Mouse (Mus musculus): Measurements from ENCODE around the gene Kidins220. TPM values are rescaled to one million over a fixed set of nuclear protein-coding genes. Genes with fewer than 3 reads are reported as not detected.

Gene Kidins220
- polyA plus RNA-seq, 1 experiment from 2014 or later: 89.0 TPM

DNA sequence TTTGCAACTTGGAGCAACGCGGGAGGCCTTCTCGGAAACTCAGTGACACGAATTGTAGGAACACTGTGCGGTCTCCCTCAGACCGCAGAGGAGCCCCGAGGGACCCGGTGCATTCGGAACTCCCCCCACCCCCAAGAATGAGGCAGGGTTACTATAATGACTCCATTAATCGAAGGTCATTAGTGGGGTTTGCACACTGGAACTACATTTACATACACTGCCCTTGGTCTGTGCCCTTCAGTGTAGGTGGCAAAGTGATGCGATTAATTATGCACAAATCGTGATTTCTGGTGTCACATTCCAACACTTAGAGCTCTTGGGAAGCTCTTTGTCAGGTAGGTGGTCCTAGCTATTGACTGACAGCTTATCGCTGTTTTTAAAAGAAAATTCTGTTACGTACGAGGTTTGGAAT is 121.9 kb downstream of the Kidins220 start:
- H3K4me1 ChIP-seq: peaks cover 57% of the 10 kb centered on the region

DNA sequence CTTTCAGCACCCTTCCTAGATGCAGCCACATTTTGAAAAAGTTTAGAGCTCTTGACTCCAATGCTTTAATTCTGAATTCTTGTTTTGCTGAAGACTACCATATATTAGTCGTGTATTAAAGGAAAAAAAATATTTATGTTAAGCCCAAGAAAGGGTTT is 122.2 kb downstream of the Kidins220 start, which contains the start of gene Id2:
Gene Id2, minus strand, starts transcription at position 89 of the 158 bp plus-strand sequence.
- no peaks in the 10 kb centered on the region for H3K36me3 ChIP-seq
- peak within 1 kb of the TSS; percentile 94 for H3K4me2 ChIP-seq (replicated peaks)
- no peaks in the 10 kb centered on the region for H3K9me3 ChIP-seq
- peaks cover 55% of the 10 kb centered on the region for H3K4me1 ChIP-seq
- H3K4me3 ChIP-seq: peak within 1 kb of the TSS; percentile 79
- 0% methylated on average over 1 of the region's 1 CpGs for WGBS
- peak within 1 kb of the TSS; percentile 93 for H3K27ac ChIP-seq (replicated peaks)
- H3K27me3 ChIP-seq: 0 out of 2 replicates have a peak, but pooled peaks cover 6% of the 10 kb centered on the region
- ATAC-seq (ENCODE audit: low FRiP score, low read depth): no peak
- H3K9ac ChIP-seq (replicated peaks): peak within 1 kb of the TSS; percentile 73

More for the DNA sequence above, 121.9 kb downstream of the Kidins220 start:
- WGBS: under 1% methylated on average over 15 of the region's 15 CpGs
- Histone ChIP-seq H3K9ac (replicated peaks) (peak overlapping the region; percentile 54), H3K27me3 (0 out of 2 replicates have a peak, but pooled peaks cover 6% of the 10 kb centered on the region), H3K9me3 (no peaks in the 10 kb centered on the region), H3K27ac (replicated peaks) (peak overlapping the region; percentile 93), H3K36me3 (no peaks in the 10 kb centered on the region), H3K4me3 (peak overlapping the region; percentile 79), H3K4me2 (replicated peaks) (peak overlapping the region; percentile 94)
- no peak for ATAC-seq (ENCODE audit: low FRiP score, low read depth)

DNA sequence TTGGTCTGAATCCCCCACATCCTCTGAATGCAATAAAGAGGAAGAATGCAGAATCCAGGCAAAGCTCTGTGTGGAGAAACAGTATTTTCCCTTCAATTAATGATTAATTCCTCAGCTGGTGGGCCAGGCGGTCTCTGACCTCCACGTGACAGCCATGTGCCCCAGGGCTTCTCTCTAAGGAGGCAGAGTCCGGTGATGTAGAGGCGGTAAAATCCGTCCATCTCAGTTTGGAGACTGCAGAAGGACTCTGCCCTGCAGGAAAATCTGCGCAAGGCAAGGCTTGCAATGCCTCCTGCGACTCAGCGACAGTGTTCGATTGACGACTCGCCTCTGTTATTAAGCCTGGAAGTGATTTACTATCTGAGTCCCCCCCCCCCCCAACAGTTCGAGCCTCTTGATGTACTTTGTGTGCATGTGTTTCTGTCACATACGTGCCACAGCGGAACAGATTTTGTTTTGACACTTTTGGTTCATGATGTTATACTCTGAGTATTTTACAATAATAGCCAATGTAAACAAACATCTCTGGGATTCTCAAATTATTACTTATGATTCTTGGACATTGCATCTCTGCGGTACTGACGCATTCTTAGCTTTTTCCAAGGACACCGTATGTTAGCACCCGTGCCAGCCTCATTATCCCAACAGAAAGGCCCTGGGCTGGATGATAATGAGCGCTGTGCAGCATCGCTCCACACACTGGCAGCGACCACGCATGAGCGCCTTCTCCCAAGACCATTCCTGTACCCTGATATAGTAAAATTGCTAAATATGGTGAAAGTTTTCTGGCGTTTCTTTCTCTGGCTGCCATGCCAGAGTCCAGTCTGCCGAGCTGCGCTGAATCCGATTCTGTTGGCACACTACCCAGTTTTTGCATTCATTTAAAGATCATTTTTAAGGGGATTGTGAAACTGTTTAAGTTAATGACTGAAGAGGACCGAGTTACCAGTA is 122.8 kb downstream of the Kidins220 start:
- H3K36me3 ChIP-seq: no peaks in the 10 kb centered on the region
- peak overlapping the region; percentile 73; the same call in 1 of the 2 replicates for H3K9ac ChIP-seq (replicated peaks)
- 1% methylated on average over 28 of the region's 28 CpGs for WGBS
- H3K27me3 ChIP-seq: 0 out of 2 replicates have a peak, but pooled peaks cover 6% of the 10 kb centered on the region
- peak overlapping the region; percentile 94 for H3K4me2 ChIP-seq (replicated peaks)
- peak overlapping the region; percentile 93 for H3K27ac ChIP-seq (replicated peaks)
- peak overlapping the region; percentile 79 for H3K4me3 ChIP-seq
- H3K4me1 ChIP-seq: peaks cover 53% of the 10 kb centered on the region
- no peaks in the 10 kb centered on the region for H3K9me3 ChIP-seq
- ATAC-seq (ENCODE audit: low FRiP score, low read depth): no peak

- H3K27me3 ChIP-seq: 0 out of 2 replicates have a peak, but pooled peaks cover 4% of the 10 kb centered on the region
- peaks cover 47% of the 10 kb centered on the region for H3K4me1 ChIP-seq
- H3K9me3 ChIP-seq: no peaks in the 10 kb centered on the region
- WGBS: 1% methylated on average over 9 of the region's 10 CpGs
- H3K9ac ChIP-seq (replicated peaks): peak overlapping the region; percentile 73
- H3K36me3 ChIP-seq: no peaks in the 10 kb centered on the region
- ATAC-seq (ENCODE audit: low FRiP score, low read depth): no peak
- peak overlapping the region; percentile 94 for H3K4me2 ChIP-seq (replicated peaks)
- peak overlapping the region; percentile 79 for H3K4me3 ChIP-seq
- peak overlapping the region; percentile 93 for H3K27ac ChIP-seq (replicated peaks)
Observed at GRCm38 (mm10) chr12:25098161-25098550, 123.4 kb downstream of the Kidins220 start.

DNA sequence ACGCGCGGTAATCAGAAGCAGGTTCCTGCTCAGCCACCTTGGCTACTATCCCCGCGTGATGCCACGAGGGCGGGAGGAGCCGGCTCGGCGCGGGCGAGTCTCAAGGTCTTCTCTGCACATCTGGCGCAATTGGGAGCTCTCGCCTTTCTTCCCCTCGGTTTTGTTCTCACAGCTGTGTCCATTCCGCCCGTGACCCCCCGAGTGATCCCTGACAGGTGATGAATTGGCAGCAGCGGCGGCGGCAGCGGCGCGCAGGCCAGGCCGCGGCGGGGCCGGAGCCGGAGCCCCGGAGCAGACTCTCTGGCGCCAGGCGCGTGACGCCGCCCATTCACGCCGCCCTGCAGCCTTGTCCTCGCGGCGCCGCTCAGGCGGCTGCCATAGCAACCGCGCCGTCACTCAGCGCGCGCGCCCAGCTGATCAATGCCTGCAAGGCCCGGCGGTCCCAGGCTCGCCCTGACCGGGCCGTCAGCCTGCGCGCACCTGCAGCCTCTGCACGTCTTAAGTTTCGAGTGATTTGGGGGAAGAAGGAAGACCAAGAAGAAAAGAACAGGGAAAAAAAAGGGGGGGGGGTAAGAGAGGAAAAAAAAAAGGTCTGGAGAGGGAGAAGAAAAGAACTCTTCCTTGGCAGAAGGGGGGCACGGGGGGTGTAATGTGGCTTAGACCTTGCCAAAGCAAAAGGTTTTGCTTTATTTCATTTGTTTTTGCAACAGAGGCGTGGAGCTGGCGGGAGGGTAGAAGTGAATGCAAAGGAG is 124.0 kb downstream of the Kidins220 start:
- Histone ChIP-seq H3K9me3 (no peaks in the 10 kb centered on the region), H3K4me2 (replicated peaks) (peak overlapping the region; percentile 94), H3K27me3 (peaks cover 4% of the 10 kb centered on the region; the same call in 1 of the 2 replicates), H3K4me3 (peak overlapping the region; percentile 79), H3K9ac (replicated peaks) (peak overlapping the region; percentile 73), H3K36me3 (no peaks in the 10 kb centered on the region), H3K4me1 (peaks cover 42% of the 10 kb centered on the region), H3K27ac (replicated peaks) (peak overlapping the region; percentile 93)
- WGBS: under 1% methylated on average over 61 of the region's 61 CpGs
- peak; percentile 80 for ATAC-seq (ENCODE audit: low FRiP score, low read depth)

GRCm38 (mm10) chr12:25099313-25099562 is 124.5 kb downstream of the Kidins220 start:
- ATAC-seq (ENCODE audit: low FRiP score, low read depth): peak; percentile 29; the same call in 1 of the 2 replicates
- peak overlapping the region; percentile 94 for H3K4me2 ChIP-seq (replicated peaks)
- H3K9me3 ChIP-seq: no peaks in the 10 kb centered on the region
- 1% methylated on average over 9 of the region's 9 CpGs for WGBS
- peaks cover 42% of the 10 kb centered on the region for H3K4me1 ChIP-seq
- H3K27ac ChIP-seq (replicated peaks): peak overlapping the region; percentile 93
- H3K36me3 ChIP-seq: no peaks in the 10 kb centered on the region
- peaks cover 6% of the 10 kb centered on the region; the same call in 1 of the 2 replicates for H3K27me3 ChIP-seq
- peak overlapping the region; percentile 79 for H3K4me3 ChIP-seq
- peak overlapping the region; percentile 73 for H3K9ac ChIP-seq (replicated peaks)

DNA sequence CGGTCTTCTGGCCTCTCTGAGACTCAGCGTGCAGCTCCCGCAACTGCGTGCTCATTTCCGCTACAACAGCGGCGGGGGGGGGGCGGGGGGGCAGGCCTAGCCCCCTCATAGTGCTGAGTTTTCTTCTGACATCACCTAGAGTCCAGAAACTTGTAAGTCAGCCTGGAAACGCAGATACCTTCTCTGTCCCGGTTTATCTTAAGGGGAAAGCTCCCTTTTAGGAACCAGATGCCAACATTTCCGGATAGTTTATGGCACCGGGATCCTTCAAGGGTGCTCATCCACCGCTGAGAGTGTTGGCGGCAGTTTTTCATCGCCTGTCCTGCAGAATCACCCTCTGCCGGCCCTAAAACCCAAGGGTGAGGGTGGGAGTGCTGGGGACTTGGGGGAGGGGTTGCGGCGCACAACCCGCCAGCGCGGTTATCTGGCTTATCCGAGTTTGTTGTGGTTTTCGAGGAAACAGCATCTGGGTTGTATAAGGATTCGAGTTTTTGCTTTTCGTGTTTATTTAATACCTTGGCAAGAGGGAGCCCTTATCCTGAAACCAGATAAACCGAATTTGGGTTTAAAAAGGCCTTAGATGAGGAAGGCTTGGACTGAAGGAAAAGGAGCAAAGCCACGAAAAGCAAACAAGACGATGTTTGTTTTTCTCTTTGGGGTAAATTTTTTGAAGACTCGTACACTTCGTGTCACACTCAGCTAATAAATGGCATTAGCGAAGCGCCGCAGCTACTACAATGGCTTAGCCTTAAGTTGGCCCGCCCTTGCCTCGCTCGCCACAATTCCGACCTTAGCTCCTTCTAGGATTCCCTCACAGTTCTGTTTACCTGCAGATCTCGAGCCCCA is 125.1 kb downstream of the Kidins220 start:
- ATAC-seq (ENCODE audit: low FRiP score, low read depth): no peak

DNA sequence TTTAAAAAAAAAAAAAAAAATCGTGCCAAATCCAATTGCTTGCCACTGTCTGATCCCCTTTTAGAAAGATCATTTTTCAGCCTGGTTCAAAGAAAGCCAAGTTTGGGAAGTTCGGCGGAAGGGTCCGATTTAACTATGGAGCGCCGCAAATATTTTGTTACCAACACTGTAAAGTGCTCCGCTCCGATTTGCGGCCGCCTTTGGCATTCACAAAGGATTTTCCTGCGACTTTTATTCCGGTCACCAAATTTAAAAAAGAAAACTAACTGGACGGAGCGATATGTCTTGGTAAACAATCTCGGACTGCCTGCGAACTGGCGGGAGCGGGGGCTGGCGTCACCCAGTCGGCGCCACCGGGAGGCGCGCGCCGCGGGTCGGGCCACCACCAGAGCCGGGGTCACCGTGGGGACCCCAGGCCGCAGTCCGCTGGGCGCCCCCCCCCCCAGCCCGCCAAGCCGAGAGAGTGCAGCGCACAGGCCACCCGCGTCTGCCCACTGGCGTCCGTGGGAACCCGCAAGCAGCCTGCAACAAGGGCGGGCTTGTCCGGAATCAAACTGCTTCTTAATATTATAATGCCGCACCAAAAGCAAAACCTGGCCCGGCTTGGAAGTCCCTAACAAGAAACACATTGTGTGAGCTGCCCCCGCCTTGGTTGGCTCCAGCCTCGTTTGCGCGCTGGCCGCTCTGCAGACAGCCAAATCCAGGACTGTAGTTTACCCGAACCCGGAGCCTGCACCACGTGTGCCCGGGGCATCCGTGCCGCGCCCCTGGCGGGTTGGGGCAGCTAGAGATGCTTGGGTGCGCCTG is 125.9 kb downstream of the Kidins220 start:
- no peak for ATAC-seq (ENCODE audit: low FRiP score, low read depth)
- peaks cover 6% of the 10 kb centered on the region; the same call in 1 of the 2 replicates for H3K27me3 ChIP-seq
- H3K4me3 ChIP-seq: peak overlapping the region; percentile 79
- peak overlapping the region; percentile 94 for H3K4me2 ChIP-seq (replicated peaks)
- no peaks in the 10 kb centered on the region for H3K9me3 ChIP-seq
- no peaks in the 10 kb centered on the region for H3K36me3 ChIP-seq
- under 1% methylated on average over 48 of the region's 59 CpGs for WGBS
- peak overlapping the region; percentile 93 for H3K27ac ChIP-seq (replicated peaks)
- peaks cover 42% of the 10 kb centered on the region for H3K4me1 ChIP-seq
- peak overlapping the region; percentile 73 for H3K9ac ChIP-seq (replicated peaks)

More for the DNA sequence above, 125.1 kb downstream of the Kidins220 start:
- Histone ChIP-seq H3K27ac (replicated peaks) (peak overlapping the region; percentile 93), H3K4me3 (peak overlapping the region; percentile 79), H3K9me3 (no peaks in the 10 kb centered on the region), H3K9ac (replicated peaks) (peak overlapping the region; percentile 73), H3K27me3 (peaks cover 6% of the 10 kb centered on the region; the same call in 1 of the 2 replicates), H3K4me1 (peaks cover 42% of the 10 kb centered on the region), H3K36me3 (no peaks in the 10 kb centered on the region), H3K4me2 (replicated peaks) (peak overlapping the region; percentile 94)
- under 1% methylated on average over 38 of the region's 38 CpGs for WGBS

GRCm38 (mm10) chr12:25101389-25101788 is 126.7 kb downstream of the Kidins220 start:
- Histone ChIP-seq H3K36me3 (no peaks in the 10 kb centered on the region), H3K27ac (replicated peaks) (peak overlapping the region; percentile 93), H3K27me3 (peaks cover 9% of the 10 kb centered on the region; the same call in 1 of the 2 replicates), H3K4me3 (no peak overlapping the region), H3K9ac (replicated peaks) (0 out of 2 replicates have a peak overlapping the region, but pooled peaks have one; percentile 28), H3K4me2 (replicated peaks) (peak overlapping the region; percentile 94), H3K9me3 (no peaks in the 10 kb centered on the region), H3K4me1 (peaks cover 40% of the 10 kb centered on the region)
- WGBS: 14% methylated on average over 5 of the region's 5 CpGs
- no peak for ATAC-seq (ENCODE audit: low FRiP score, low read depth)

DNA sequence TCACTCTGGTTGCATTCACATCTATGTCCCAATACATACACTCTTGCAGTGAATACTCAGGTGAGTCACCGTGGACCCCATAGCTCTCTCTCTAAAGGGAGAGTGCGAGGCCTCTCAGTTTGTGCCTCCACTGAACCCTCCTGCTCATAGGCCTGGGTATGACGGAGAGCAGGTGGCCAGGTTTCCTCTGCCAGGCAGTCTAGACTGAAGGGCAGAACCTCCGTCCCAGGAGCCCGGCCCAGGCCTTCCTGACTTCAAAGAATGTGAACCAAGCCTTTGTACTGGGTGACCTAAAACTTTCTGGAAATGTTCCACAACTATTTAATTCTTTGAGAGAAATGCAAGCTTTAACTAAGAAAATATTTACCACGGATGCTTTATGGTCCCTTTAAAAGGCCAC is 129.2 kb downstream of the Kidins220 start:
- WGBS: 87% methylated on average over 6 of the region's 6 CpGs
- H3K9me3 ChIP-seq: no peaks in the 10 kb centered on the region
- H3K9ac ChIP-seq (replicated peaks): no peak overlapping the region
- no peak overlapping the region for H3K27ac ChIP-seq (replicated peaks)
- H3K4me1 ChIP-seq: peaks cover 21% of the 10 kb centered on the region
- no peak for ATAC-seq (ENCODE audit: low FRiP score, low read depth)
- no peak overlapping the region for H3K4me3 ChIP-seq
- no peaks in the 10 kb centered on the region for H3K36me3 ChIP-seq
- H3K4me2 ChIP-seq (replicated peaks): no peak overlapping the region
- H3K27me3 ChIP-seq: peaks cover 9% of the 10 kb centered on the region; the same call in 1 of the 2 replicates

DNA sequence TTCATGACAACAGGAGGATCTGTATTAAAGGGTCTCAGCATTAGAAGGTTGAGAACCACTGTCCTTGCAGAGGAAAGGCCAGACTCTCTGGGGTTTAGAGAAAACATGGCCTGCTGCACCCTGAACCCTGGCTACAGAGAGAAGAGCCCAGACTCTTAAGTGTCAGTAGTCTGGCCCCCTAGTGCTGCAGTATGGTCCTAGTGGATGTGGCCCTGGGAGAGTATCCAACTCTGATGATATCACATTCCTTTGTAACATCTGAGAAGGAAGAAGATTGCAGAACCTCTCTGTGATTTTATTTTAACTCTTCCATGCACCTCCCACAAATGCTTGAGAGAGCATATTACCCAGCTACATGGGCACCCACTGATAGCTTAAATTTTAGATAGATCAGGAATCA is 129.8 kb downstream of the Kidins220 start:
- no peak for ATAC-seq (ENCODE audit: low FRiP score, low read depth)
- Histone ChIP-seq H3K27me3 (peaks cover 9% of the 10 kb centered on the region; the same call in 1 of the 2 replicates), H3K36me3 (no peaks in the 10 kb centered on the region), H3K4me2 (replicated peaks) (no peak overlapping the region), H3K27ac (replicated peaks) (no peak overlapping the region), H3K9me3 (no peaks in the 10 kb centered on the region), H3K4me3 (no peak overlapping the region), H3K9ac (replicated peaks) (no peak overlapping the region), H3K4me1 (peaks cover 14% of the 10 kb centered on the region)
